Mouse (Mus musculus) hindbrain, postnatal 0 days (tissue): ENCODE measurements around the gene Cacnb2. TPM values are rescaled to one million over a fixed set of nuclear protein-coding genes. Genes with fewer than 3 reads are reported as not detected.
A peak's percentile ranks its signal among the peaks of the same experiment; 100 is the strongest.

Source experiments
- ATAC-seq: fragments of 200-750 bp; cut with Nextera tagmentation; 2 replicates; pipeline ENCODE4 v1.8.0; 2017; ENCODE audit warnings: mild to moderate bottlenecking, moderate TSS enrichment, moderate library complexity
- DNase-seq: peaks from one replicate; pipeline ENCODE4 v3.0.0-alpha.2; 2015; ENCODE audit warnings: low spot score
- H3K27ac ChIP-seq: fragments of 300-500 bp; sonication (generic); 2 replicates; pipeline ENCODE4 v1.5.1; 2014; ENCODE audit warnings: mild to moderate bottlenecking
- H3K27me3 ChIP-seq: fragments of 300-500 bp; sonication (generic); 2 replicates; pipeline ENCODE4 v1.6.1; 2014; ENCODE audit warnings: low read length, mixed read lengths; ENCODE audit not compliant: insufficient read depth
- H3K36me3 ChIP-seq: fragments of 300-500 bp; sonication (generic); 2 replicates; pipeline ENCODE4 v1.6.1; 2014; ENCODE audit warnings: low read length, mixed read lengths; ENCODE audit not compliant: insufficient read depth
- H3K4me1 ChIP-seq: fragments of 300-500 bp; sonication (generic); 2 replicates; pipeline ENCODE4 v1.6.1; 2014; ENCODE audit warnings: antibody characterized with exemption, low read length, mixed read lengths; ENCODE audit not compliant: insufficient read depth
- H3K4me2 ChIP-seq: fragments of 300-500 bp; sonication (generic); 2 replicates; pipeline ENCODE4 v1.6.1; 2014; ENCODE audit warnings: low read depth, mild to moderate bottlenecking, low read length, moderate library complexity, mixed read lengths
- H3K4me3 ChIP-seq: fragments of 300-500 bp; sonication (generic); 2 replicates; pipeline ENCODE4 v1.5.1; 2014; ENCODE audit warnings: low read length
- H3K9ac ChIP-seq: fragments of 300-500 bp; sonication (generic); replicated peaks from 2 replicates; pipeline ENCODE4 v1.6.1; 2014; ENCODE audit warnings: mild to moderate bottlenecking, low read length, moderate library complexity, mixed read lengths
- H3K9me3 ChIP-seq: fragments of 300-500 bp; sonication (generic); 2 replicates; pipeline ENCODE4 v1.6.1; 2016; ENCODE audit warnings: low read length, mixed read lengths
- CTCF ChIP-seq: IDR thresholded peaks from 2 replicates; pipeline ENCODE4 v1.5.1; 2016; ENCODE audit warnings: antibody characterized with exemption, control low read depth, low read depth
- WGBS: fragments of 180-500 bp; shearing (Covaris S2); extraction: QIAGEN DNeasy Blood & Tissue Kit; methylation state at CpG from one replicate; pipeline ENCODE4 v1.1.7; 2014; 5-methylcytosine and 5-hydroxymethylcytosine counted together
- polyA plus RNA-seq: library from polyadenylated mRNA; unstranded; fragments of >200 nt; fragmentation: Nextera tagmentation; extraction: Ambion mirVana; gene quantifications from 2 replicates; pipeline ENCODE4 v1.2.1, GENCODE M21; 2015
- total RNA-seq: library from RNA; depleted of rRNA; stranded (reverse); fragments of >200 nt; gene quantifications from 2 replicates; pipeline ENCODE4 v1.2.3, GENCODE M21; 2014

Cacnb2 gene
- total and polyA plus RNA-seq, 2 experiments from 2014 or later, result 8.1 to 21.7 TPM

- ATAC-seq (0 out of 2 replicates have a peak, but pooled peaks have one; percentile 63), DNase-seq (peak; percentile 87)
- no peaks in the 10 kb centered on the region for H3K9me3 ChIP-seq
- TF ChIP-seq CTCF, result peak; percentile 69
- no peak overlapping the region for H3K27ac ChIP-seq
- H3K27me3 ChIP-seq, result no peaks in the 10 kb centered on the region
- no peak overlapping the region for H3K9ac ChIP-seq
- H3K4me2 ChIP-seq, result no peak overlapping the region
- no peaks in the 10 kb centered on the region for H3K36me3 ChIP-seq
- 71% methylated on average over 1 of the region's 1 CpGs for WGBS
- no peak overlapping the region for H3K4me3 ChIP-seq
- no peaks in the 10 kb centered on the region for H3K4me1 ChIP-seq
These were observed 100.2 kb downstream of the Cacnb2 start for GRCm38 (mm10) chr2:14702973-14703645.

GRCm38 (mm10) chr2:14703676-14704075, 100.8 kb downstream of the Cacnb2 start:
- no peak for TF ChIP-seq CTCF
- ATAC-seq (0 out of 2 replicates have a peak, but pooled peaks have one; percentile 27), DNase-seq (no peak)
- no peaks in the 10 kb centered on the region for H3K4me1 ChIP-seq
- no peak overlapping the region for H3K9ac ChIP-seq
- no peaks in the 10 kb centered on the region for H3K36me3 ChIP-seq
- no peaks in the 10 kb centered on the region for H3K27me3 ChIP-seq
- 82% methylated on average over 4 of the region's 4 CpGs for WGBS
- no peak overlapping the region for H3K4me3 ChIP-seq
- H3K9me3 ChIP-seq, result no peaks in the 10 kb centered on the region
- H3K4me2 ChIP-seq, result no peak overlapping the region
- no peak overlapping the region for H3K27ac ChIP-seq

- TF ChIP-seq CTCF, result no peak
- H3K4me1 ChIP-seq, result no peaks in the 10 kb centered on the region
- H3K36me3 ChIP-seq, result no peaks in the 10 kb centered on the region
- no peak for ATAC-seq
- H3K9ac ChIP-seq, result no peak overlapping the region
- no peaks in the 10 kb centered on the region for H3K27me3 ChIP-seq
- no peak overlapping the region for H3K4me3 ChIP-seq
- no peaks in the 10 kb centered on the region for H3K9me3 ChIP-seq
- no peak overlapping the region for H3K4me2 ChIP-seq
- whole genome bisulfite sequencing, result 80% methylated on average over 8 of the region's 8 CpGs
- H3K27ac ChIP-seq, result no peak overlapping the region
- no peak for DNase-seq
These were observed 107.4 kb downstream of the Cacnb2 start for GRCm38 (mm10) chr2:14710247-14710646.

- H3K27me3 ChIP-seq, result no peaks in the 10 kb centered on the region
- H3K4me1 ChIP-seq, result no peaks in the 10 kb centered on the region
- peak; percentile 58 for DNase-seq
- no peak overlapping the region for H3K4me3 ChIP-seq
- no peaks in the 10 kb centered on the region for H3K36me3 ChIP-seq
- 88% methylated on average over 2 of the region's 2 CpGs for WGBS
- TF ChIP-seq CTCF, result peak; percentile 73
- H3K4me2 ChIP-seq, result no peak overlapping the region
- H3K9me3 ChIP-seq, result no peaks in the 10 kb centered on the region
- ATAC-seq, result peak; percentile 49; the same call in 1 of the 2 replicates
- no peak overlapping the region for H3K27ac ChIP-seq
- H3K9ac ChIP-seq, result no peak overlapping the region
These were observed 108.9 kb downstream of the Cacnb2 start for GRCm38 (mm10) chr2:14711751-14712150.

- Histone ChIP-seq H3K4me2 (no peak overlapping the region), H3K27ac (no peak overlapping the region), H3K4me3 (no peak overlapping the region), H3K9me3 (no peaks in the 10 kb centered on the region), H3K36me3 (no peaks in the 10 kb centered on the region), H3K4me1 (no peaks in the 10 kb centered on the region), H3K9ac (no peak overlapping the region), H3K27me3 (no peaks in the 10 kb centered on the region)
- DNase-seq (no peak), ATAC-seq (no peak)
- 90% methylated on average over 3 of the region's 3 CpGs for WGBS
- TF ChIP-seq CTCF, result no peak
These were observed 110.2 kb downstream of the Cacnb2 start for GRCm38 (mm10) chr2:14713049-14713448.

GRCm38 (mm10) chr2:14716666-14717065, 113.8 kb downstream of the Cacnb2 start:
- H3K27me3 ChIP-seq, result no peaks in the 10 kb centered on the region
- H3K4me2 ChIP-seq, result no peak overlapping the region
- no peak for TF ChIP-seq CTCF
- WGBS, result 8% methylated on average over 1 of the region's 1 CpGs
- no peak overlapping the region for H3K27ac ChIP-seq
- ATAC-seq, result no peak
- H3K4me3 ChIP-seq, result no peak overlapping the region
- H3K4me1 ChIP-seq, result no peaks in the 10 kb centered on the region
- DNase-seq, result no peak
- no peak overlapping the region for H3K9ac ChIP-seq
- no peaks in the 10 kb centered on the region for H3K36me3 ChIP-seq
- H3K9me3 ChIP-seq, result no peaks in the 10 kb centered on the region

GRCm38 (mm10) chr2:14719119-14719718, 116.3 kb downstream of the Cacnb2 start:
- H3K27me3 ChIP-seq, result no peaks in the 10 kb centered on the region
- no peak overlapping the region for H3K4me3 ChIP-seq
- DNase-seq (no peak), ATAC-seq (no peak)
- no peaks in the 10 kb centered on the region for H3K4me1 ChIP-seq
- no peak overlapping the region for H3K27ac ChIP-seq
- H3K9ac ChIP-seq, result no peak overlapping the region
- TF ChIP-seq CTCF, result no peak
- 94% methylated on average over 9 of the region's 9 CpGs for WGBS
- H3K4me2 ChIP-seq, result no peak overlapping the region
- H3K9me3 ChIP-seq, result no peaks in the 10 kb centered on the region
- no peaks in the 10 kb centered on the region for H3K36me3 ChIP-seq
